Mouse (Mus musculus) MEL (cell line): ENCODE measurements around the gene Akr1b7.

Experiments
- CTCF ChIP-seq, 3 experiments: IDR thresholded peaks in 2 of 3; conservative IDR thresholded peaks in 1 of 3; 2 replicates each; pipeline ENCODE4 v1.5.1; 2011 to 2012; ENCODE audit warnings: low read length in 3 of 3, low read depth in 2 of 3, mild to moderate bottlenecking in 2 of 3, improper control_type of control experiment in 1 of 3, inconsistent platforms in 1 of 3, mixed read lengths in 1 of 3, moderate library complexity in 1 of 3; ENCODE audit not compliant: control insufficient read depth in 1 of 3, insufficient read depth in 1 of 3, poor library complexity in 1 of 3, severe bottlenecking in 1 of 3
- ELF1 ChIP-seq: IDR thresholded peaks from 2 replicates; pipeline ENCODE4 v1.6.1; 2014; ENCODE audit warnings: low read depth, mild to moderate bottlenecking, inconsistent platforms, low read length, improper control_type of control experiment, moderate library complexity
- EP300 ChIP-seq, 2 experiments: IDR thresholded peaks; 2 replicates each; pipeline ENCODE4 v1.6.1; 2011; ENCODE audit warnings: improper control_type of control experiment in 2 of 2, low read length in 2 of 2, low read depth in 1 of 2, mild to moderate bottlenecking in 1 of 2
- GATA1 ChIP-seq: IDR thresholded peaks from 2 replicates; pipeline ENCODE4 v1.6.1; 2011; ENCODE audit warnings: low read depth, low read length, improper control_type of control experiment
- HCFC1 ChIP-seq: IDR thresholded peaks from 2 replicates; pipeline ENCODE4 v1.6.1; 2012; ENCODE audit warnings: low read depth, mild to moderate bottlenecking, inconsistent platforms, low read length, improper control_type of control experiment, moderate library complexity
- MAFK ChIP-seq: IDR thresholded peaks from 2 replicates; pipeline ENCODE4 v1.6.1; 2011; ENCODE audit warnings: low read depth, mild to moderate bottlenecking, low read length, improper control_type of control experiment, borderline replicate concordance
- POLR2A ChIP-seq, 2 experiments: IDR thresholded peaks; 2 replicates each; pipeline ENCODE4 v1.6.1; 2011 to 2012; ENCODE audit warnings: low read length in 2 of 2, mild to moderate bottlenecking in 2 of 2, control low read depth in 1 of 2, improper control_type of control experiment in 1 of 2, low read depth in 1 of 2, moderate library complexity in 1 of 2; ENCODE audit not compliant: control insufficient read depth in 1 of 2, insufficient read depth in 1 of 2, poor library complexity in 1 of 2
- POLR2AphosphoS5 ChIP-seq: IDR thresholded peaks from 2 replicates; pipeline ENCODE4 v1.6.1; 2012; ENCODE audit warnings: low read depth, borderline replicate concordance, mild to moderate bottlenecking, inconsistent platforms, low read length, moderate library complexity, mixed read lengths
- RAD21 ChIP-seq: IDR thresholded peaks from 2 replicates; pipeline ENCODE4 v1.6.1; 2011; ENCODE audit warnings: mild to moderate bottlenecking, low read depth, low read length, improper control_type of control experiment
- SIN3A ChIP-seq: IDR thresholded peaks from 2 replicates; pipeline ENCODE4 v1.6.1; 2012; ENCODE audit warnings: low read length, improper control_type of control experiment, inconsistent platforms
- TCF12 ChIP-seq: IDR thresholded peaks from 2 replicates; pipeline ENCODE4 v1.6.1; 2014; ENCODE audit warnings: low read depth, mild to moderate bottlenecking, inconsistent platforms, low read length, improper control_type of control experiment, moderate library complexity
- ZC3H11A ChIP-seq: IDR thresholded peaks from 2 replicates; pipeline ENCODE4 v1.6.1; 2012; ENCODE audit warnings: low read depth, mild to moderate bottlenecking, inconsistent platforms, low read length, improper control_type of control experiment
- ZKSCAN1 ChIP-seq: IDR thresholded peaks from 2 replicates; pipeline ENCODE4 v1.6.1; 2012; ENCODE audit warnings: low read depth, mild to moderate bottlenecking, inconsistent platforms, low read length, improper control_type of control experiment, moderate library complexity

DNA sequence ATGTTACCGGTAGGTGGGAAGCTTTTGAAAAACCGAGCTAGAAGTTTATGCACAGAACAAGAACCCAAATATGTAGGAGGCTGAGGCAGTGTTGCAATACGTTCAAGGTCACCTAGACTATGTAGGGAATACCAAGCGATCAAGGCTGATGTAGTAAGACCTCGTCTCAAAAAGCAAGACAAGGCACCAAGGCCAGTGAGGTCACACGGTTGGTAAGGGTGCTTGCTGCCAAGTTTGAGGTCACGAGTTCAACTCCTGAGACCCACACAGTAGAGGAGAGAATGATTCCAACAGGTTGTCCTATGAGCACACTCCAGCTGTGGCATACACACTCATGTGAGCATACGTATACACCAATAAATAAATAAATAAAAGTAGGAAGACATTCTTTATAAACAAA lies 42.1 kb upstream of the Akr1b7 start:
- TF ChIP-seq EP300 (IDR thresholded peaks at IDR 0.05; ENCODE audit: low read depth in 1 of 2, low read length in 2 of 2) (no peak), CTCF (IDR thresholded peaks at IDR 0.05 in 2 of 3, conservative IDR thresholded peaks at IDR 0.05 in 1 of 3; ENCODE audit: control insufficient read depth in 1 of 3, insufficient read depth in 1 of 3, low read depth in 2 of 3, low read length in 3 of 3, poor library complexity in 1 of 3, severe bottlenecking in 1 of 3) (no peak), TCF12 (no peak), HCFC1 (no peak), POLR2A (IDR thresholded peaks at IDR 0.05; ENCODE audit: control insufficient read depth in 1 of 2, insufficient read depth in 1 of 2, low read depth in 1 of 2, low read length in 2 of 2, poor library complexity in 1 of 2) (no peak), SIN3A (no peak), MAFK (no peak), ZKSCAN1 (no peak), POLR2AphosphoS5 (no peak), GATA1 (no peak), RAD21 (no peak), ELF1 (no peak), ZC3H11A (no peak)
